Mouse (Mus musculus): Measurements from ENCODE around the gene Cry1. TPM values are rescaled to one million over a fixed set of nuclear protein-coding genes. Genes with fewer than 3 reads are reported as not detected.

Gene Cry1
- total RNA-seq, 2 experiments from 2014 or later: 9.1 to 15.5 TPM

DNA sequence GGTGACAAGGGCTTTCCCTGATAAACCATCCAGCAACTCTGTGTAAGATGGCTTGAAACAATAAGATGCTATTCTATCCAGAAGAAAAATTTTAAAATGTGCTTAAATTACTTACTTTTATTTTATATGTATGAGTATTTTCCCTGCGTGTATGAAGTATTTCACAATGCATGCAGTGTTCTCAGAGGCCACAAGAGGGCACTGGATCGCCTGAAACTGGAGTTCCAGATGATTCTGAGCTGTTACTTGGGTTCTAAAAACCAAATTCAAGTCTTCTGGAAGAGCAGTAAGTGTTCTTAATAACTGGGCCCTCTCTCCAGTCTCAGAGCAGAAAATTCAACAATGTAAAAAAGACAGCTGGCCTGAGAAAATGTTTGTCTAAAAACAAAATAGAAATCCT lies 30.7 kb downstream of the Cry1 start:
- intact Hi-C loops (cut with DNase I): no loop called here
- peak; percentile 69 for DNase-seq

DNA sequence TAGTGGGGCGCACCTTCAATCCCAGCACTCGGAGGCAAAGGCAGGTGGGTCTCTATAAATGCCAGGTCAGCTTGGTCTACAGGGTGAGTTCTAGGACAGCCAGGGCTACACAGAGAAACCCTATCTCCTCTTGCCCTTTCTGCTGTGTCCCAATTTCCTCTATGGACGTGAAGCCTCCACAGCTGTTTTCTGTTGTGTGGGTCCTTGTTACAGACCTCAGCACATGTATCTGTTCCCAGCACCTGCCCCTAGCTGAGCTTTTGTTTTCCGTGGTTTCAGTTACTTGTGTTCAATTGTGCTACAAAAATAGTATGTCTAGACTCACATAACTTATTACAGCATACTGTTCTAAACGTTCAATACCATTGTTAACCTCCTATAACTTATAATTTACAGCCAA lies 35.6 kb downstream of the Cry1 start:
- intact Hi-C loops (cut with DNase I): no loop called here
- Histone ChIP-seq H3K4me3 (no peak overlapping the region), H3K27ac (no peak overlapping the region)
- TF ChIP-seq CTCF (IDR thresholded peaks at IDR 0.05): no peak
- no peak for DNase-seq

More for the DNA sequence above, 30.7 kb downstream of the Cry1 start:
- peak; percentile 98 for TF ChIP-seq CTCF (IDR thresholded peaks at IDR 0.05)
- H3K4me3 ChIP-seq: no peak overlapping the region
- 0 out of 2 replicates have a peak overlapping the region, but pooled peaks have one; percentile 35 for H3K27ac ChIP-seq

DNA sequence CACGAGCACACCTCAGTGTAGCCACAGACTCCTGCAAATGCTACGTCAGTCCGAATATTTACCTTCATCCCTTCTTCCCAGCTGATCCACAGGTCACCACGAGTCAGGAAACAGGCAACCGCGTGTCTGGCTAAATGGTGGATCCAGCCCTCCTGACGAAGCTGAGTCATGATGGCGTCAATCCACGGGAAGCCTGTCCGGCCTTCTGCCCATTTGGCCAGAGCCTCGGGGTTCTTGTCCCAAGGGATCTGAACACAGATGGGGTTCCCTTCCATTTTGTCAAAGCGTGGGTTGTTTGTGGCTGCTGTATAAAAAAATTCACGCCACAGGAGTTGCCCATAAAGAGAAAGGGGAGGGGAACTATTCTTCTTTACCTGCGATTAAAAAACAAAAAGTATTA lies 38.6 kb downstream of the Cry1 start:
- no peak overlapping the region for H3K27ac ChIP-seq
- intact Hi-C loops (cut with DNase I): no loop called here
- no peak for TF ChIP-seq CTCF (IDR thresholded peaks at IDR 0.05)

DNA sequence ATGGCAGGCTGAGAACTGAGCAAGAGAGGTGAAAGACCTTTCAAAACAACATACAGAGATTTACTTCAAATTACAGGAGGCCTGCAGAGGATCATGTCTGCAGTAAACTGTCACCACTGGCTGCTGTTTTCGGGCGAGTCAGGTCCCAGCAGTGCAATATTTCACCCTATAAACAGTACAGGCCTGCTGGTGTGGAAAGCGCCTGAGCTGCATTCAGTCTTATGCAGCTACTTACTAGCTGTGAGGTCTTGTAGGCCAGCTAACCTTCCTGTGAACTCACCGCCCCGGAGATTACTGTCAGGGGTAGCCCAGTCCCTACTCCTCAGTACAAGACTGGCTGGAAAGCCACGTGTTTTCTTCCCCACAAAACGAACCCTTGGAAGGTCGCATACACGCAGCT lies 43.4 kb downstream of the Cry1 start:
- Histone ChIP-seq H3K27ac (no peak overlapping the region), H3K4me3 (no peak overlapping the region)
- no peak for TF ChIP-seq CTCF (IDR thresholded peaks at IDR 0.05)
- intact Hi-C loops (cut with DNase I): no loop called here
- DNase-seq: no peak

More for the DNA sequence above, 38.6 kb downstream of the Cry1 start:
- DNase-seq: no peak
- H3K4me3 ChIP-seq: no peak overlapping the region

DNA sequence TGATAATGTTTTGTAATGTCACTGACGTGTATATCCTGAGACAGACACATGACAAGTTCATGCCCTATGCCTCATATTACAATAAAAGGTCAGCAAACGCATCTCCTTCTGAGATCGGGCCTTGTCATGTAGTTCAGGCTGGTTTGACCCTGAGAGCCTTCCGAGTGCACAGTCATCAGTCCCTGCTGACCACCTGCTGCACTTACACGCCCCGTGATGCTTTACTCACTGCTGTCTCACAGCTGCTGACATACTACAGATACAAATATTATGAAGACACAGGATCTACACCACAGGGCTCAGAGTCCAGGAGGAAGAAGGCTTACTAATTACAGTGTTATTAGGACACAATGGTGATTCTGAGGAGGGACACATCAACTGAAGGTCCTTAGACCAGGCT lies 48.3 kb downstream of the Cry1 start:
- Histone ChIP-seq H3K27ac (no peak overlapping the region), H3K4me3 (no peak overlapping the region)
- DNase-seq: no peak
- intact Hi-C loops (cut with DNase I): no loop called here
- TF ChIP-seq CTCF (IDR thresholded peaks at IDR 0.05): no peak

DNA sequence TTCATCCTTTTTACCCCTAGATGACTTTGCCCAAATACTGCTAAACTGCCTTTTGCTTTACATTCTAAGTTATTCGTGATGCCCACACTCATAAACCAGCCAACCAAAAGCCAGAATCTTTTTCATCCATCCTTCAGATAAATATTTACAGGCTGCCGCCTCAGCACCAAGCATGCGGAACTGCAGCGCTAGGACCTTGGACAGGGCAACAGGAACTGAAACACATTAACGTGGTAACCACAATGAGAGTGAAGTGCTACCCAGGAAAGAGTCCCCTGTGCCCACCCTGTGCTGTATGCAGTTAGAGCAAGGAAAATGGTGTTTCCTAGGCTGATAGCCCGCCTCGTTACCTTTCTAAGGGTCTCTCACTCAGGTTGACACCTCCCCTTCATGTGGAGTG lies 56.4 kb downstream of the Cry1 start:
- intact Hi-C loops (cut with DNase I): no loop called here
- H3K27ac ChIP-seq: peak overlapping the region; percentile 93
- peak overlapping the region; percentile 78 for H3K4me3 ChIP-seq
- DNase-seq: no peak
- TF ChIP-seq CTCF (IDR thresholded peaks at IDR 0.05): no peak

DNA sequence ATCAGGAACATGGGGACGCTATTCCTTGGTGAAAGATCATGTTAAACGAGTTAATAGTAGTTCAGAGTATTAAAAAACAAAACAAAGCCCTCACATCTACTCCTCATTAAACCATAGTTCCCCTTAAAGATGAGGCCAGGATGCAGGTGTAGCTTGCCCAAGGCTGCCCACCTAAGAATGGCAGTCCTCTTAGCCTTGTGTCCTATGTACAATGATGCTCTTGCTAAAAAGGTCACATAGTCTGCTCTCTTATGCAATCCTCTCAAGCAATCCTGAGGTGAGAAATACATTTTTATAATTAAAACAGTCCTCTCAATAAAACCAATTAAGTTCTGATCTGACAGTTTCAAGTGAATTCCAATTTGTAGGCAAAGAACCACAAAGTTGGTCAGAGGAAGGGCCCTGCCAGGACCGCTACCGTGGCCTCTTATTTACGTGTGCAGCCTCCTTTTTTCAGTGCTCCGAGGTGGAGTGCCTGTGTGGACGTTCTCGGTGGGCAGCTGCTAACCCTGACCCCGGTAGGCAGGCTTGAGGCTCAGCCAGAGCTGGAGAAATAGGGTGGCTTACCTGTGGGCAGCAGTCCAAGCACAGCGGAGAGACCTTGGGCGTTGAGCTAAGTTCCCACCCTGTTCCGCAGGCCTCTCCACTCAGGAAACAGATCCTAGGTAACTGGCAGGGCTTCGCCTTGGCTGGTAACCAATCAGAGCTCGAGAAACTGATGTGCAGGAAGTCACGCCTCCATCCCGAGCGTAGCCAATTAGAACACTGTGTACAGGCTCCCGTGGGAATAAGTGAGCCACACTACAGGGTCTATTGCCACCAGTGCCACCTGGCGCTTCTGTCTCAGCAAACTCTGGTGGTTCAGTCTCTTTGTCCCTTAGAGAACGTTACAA lies 57.2 kb downstream of the Cry1 start, which contains the start of gene Mterf2:
TSS of gene Mterf2 (minus strand) at position 633 of the 893 bp plus-strand sequence.
- TF ChIP-seq CTCF (IDR thresholded peaks at IDR 0.05): peak; percentile 50
- DNase-seq: peak; percentile 96
- H3K27ac ChIP-seq: peak within 1 kb of the TSS; percentile 93
- H3K4me3 ChIP-seq: peak within 1 kb of the TSS; percentile 78
- intact Hi-C loops (cut with DNase I): no loop called here

DNA sequence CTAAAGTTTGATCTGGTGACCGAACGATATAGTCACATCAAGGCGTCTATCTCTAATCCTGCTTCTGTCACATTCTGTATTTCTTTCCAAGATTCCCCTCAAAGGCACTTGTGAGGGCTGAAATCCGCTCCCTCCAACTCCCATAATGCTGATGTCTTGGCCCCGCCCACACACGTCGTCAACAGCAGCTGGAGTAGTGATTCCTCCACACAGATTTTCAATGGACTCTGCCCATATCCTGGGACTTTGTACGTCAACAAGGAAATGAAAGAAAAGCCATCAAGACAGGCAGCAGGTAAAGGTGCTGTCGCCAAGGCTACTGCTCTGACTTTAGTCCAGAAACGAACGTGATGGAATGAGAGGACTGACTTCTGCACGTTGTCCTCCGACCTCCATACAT lies 59.7 kb downstream of the Cry1 start:
- DNase-seq: no peak
- Histone ChIP-seq H3K4me3 (no peak overlapping the region), H3K27ac (no peak overlapping the region)
- intact Hi-C loops (cut with DNase I): no loop called here
- no peak for TF ChIP-seq CTCF (IDR thresholded peaks at IDR 0.05)

DNA sequence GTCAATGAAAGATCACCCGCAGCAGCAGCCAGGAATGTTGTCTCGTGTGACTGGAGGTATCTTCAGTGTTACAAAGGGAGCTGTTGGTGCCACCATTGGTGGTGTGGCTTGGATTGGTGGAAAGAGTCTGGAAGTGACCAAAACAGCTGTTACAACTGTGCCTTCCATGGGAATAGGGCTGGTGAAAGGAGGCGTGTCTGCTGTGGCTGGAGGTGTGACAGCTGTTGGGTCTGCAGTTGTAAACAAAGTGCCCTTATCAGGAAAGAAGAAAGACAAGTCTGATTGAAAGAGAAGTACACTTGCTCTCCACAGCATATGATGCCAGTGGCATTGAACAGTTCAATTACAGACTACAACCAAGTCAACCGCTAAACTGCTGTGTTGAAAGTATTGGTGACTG lies 70.5 kb downstream of the Cry1 start:
- intact Hi-C loops (cut with DNase I): no loop called here
- no peak for TF ChIP-seq CTCF (IDR thresholded peaks at IDR 0.05)

DNA sequence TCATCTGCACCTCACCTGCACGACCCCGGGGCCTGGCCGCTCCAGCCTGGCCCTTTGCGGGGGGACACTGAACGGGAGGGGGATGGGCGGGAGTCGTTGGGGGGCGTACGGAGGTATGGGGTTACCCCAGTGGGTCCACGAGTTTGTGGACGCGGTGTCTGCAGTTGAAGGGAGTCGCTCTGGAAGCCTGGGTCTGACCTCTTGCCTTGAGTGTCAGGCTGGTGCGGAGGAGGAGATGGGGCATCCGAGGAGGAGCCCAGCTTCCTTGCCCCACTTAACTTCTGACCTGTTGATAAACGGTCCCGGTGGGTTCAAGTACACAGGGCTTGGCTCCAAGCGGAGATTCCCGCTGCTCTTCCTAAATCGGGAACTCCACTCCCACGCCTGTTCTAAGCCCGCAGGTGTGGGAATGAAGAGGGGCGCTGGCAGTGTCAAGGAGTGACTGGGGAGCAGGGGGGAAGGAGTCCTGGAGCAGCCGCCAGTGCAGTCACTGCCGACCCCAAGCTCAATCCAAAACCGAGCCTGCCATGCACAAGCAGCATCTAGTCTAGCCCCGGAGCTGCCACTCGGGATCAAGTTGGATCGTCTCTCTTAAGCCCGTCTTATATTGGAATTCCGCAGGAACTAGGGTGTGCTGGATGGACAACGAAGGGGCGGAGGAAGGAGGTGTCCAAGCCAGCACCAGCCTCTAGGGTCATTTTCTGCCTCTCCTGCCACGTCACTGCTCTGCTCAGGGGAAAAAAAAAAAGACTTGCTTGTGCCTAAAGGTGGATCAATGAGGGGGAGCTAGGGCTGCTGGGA lies 81.6 kb downstream of the Cry1 start:
- Histone ChIP-seq H3K27ac (peak overlapping the region; percentile 92), H3K4me3 (peak overlapping the region; percentile 100)
- intact Hi-C loops (cut with DNase I): loop anchor here (5.0 kb wide), 3 partner anchors 84 to 186 kb away; partner anchors contain the start of genes Cry1 and Ric8b
- peak; percentile 36 for DNase-seq
- no peak for TF ChIP-seq CTCF (IDR thresholded peaks at IDR 0.05)

More for the DNA sequence above, 70.5 kb downstream of the Cry1 start:
- Histone ChIP-seq H3K27ac (no peak overlapping the region), H3K4me3 (no peak overlapping the region)
- no peak for DNase-seq

DNA sequence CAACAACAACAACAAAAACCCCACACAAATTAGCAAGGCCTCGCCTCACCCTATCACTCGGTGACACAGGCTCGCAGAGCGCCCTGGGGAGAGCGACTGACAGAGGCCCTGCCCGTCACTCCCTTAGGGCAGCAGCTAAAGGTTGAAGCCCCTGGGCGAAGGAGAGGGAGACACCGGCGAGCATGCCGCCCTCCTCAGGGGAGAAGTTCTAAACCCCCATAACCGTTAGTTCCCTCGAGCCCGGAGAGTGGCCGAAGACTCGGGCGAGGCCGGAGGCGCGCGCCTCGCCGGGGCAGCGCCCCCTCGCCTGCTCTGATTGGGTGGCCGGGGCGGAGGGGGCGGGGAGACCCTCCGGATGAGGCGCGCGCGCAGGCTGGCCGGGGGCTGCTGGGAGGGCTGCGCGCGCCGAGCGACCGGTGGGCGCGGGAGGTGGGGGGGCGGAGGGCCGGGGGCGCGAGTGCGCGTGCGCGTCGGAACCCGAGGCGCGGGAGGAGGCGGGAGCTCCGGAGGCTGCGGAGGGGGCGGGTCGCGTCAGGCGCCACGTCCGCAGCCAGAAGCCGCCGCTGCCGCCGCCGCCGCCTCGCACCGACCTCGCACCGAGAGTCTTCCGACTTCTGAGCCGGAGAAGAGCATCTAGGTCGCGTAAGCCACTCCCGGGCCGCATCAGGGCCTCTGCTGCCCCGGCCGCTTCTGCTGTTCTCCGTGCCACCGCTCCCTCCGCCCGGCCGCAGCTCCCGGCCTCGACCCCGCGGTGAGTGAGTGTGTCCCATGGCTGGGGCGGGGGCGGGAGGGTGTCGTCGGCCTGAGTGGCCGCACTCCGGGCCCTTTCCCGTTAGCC lies 82.4 kb downstream of the Cry1 start, which contains the start of the genes Fhl4 and Tmem263:
TSS of gene Fhl4 (minus strand) at position 249 of the 838 bp plus-strand sequence.
TSS of gene Tmem263 (plus strand) at position 381 of the 838 bp plus-strand sequence.
- Histone ChIP-seq H3K27ac (peak within 1 kb of the TSS; percentile 92), H3K4me3 (peak within 1 kb of the TSS; percentile 100)
- intact Hi-C loops (cut with DNase I): loop anchor here (5.0 kb wide), 3 partner anchors 85 to 185 kb away; partner anchors contain the start of genes Cry1 and Ric8b
- peak; percentile 93 for DNase-seq
- TF ChIP-seq CTCF (IDR thresholded peaks at IDR 0.05): peak; percentile 8; the same call in 1 of the 2 replicates

DNA sequence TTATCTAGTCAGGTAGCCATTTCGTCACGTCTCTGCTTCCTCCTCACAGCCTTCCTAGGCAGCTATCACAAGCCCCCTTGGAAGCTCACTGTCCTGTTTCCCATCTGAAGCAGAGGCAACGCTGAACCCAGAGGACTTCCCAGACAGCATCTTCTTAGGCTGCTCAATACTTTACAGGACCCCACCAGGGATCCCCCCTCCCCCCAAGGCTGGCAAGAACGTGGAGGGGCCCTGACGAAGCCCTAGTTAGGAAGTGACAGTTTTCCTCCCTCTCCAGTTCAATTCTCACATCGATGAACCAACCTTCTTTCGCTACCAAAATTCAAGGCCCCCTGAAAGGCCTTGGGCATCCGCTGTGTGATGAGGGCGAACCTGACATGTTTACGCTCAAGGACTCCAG lies 83.0 kb downstream of the Cry1 start:
- Histone ChIP-seq H3K27ac (peak overlapping the region; percentile 92), H3K4me3 (peak overlapping the region; percentile 100)
- peak; percentile 25 for DNase-seq
- no peak for TF ChIP-seq CTCF (IDR thresholded peaks at IDR 0.05)
- intact Hi-C loops (cut with DNase I): loop anchor here (5.0 kb wide), 3 partner anchors 85 to 185 kb away; partner anchors contain the start of genes Cry1 and Ric8b

Other genes starting within 250 kb of the Cry1 start
- under 1 TPM; 0.13 to 0.17 TPM for gene Fhl4, start 82.6 kb downstream of the Cry1 start, total RNA-seq (2021)
- 10 to 100 TPM in 1 of 2 experiments, 1 to 10 TPM in 1; 7.6 to 13.3 TPM for gene Tmem263, start 82.4 kb downstream of the Cry1 start, total RNA-seq (2021)
- 10 to 100 TPM in 1 of 2 experiments, 1 to 10 TPM in 1; 9.9 to 14.3 TPM for gene Mterf2, start 57.0 kb downstream of the Cry1 start, total RNA-seq (2021)
- gene Btbd11, start 201.8 kb upstream of the Cry1 start, total RNA-seq (2021): 1 to 10 TPM in 1 of 2 experiments, under 1 TPM in 1; 0.77 to 1.2 TPM

All from gastrocnemius, adult 2 months (tissue).